Mouse (Mus musculus): ENCODE results near the gene Igsf3.

GRCm38 (mm10) chr3:101355702-101356101 is 21.2 kb upstream of the Igsf3 start:
- TF ChIP-seq ELF1 (IDR thresholded peaks at IDR 0.05; ENCODE audit: low read depth, low read length) (no peak), POLR2A (IDR thresholded peaks at IDR 0.05; ENCODE audit: control insufficient read depth in 1 of 2, insufficient read depth in 1 of 2, low read depth in 1 of 2, low read length in 2 of 2, poor library complexity in 1 of 2) (no peak), EP300 (IDR thresholded peaks at IDR 0.05; ENCODE audit: low read depth in 1 of 2, low read length in 2 of 2) (no peak), NELFE (IDR thresholded peaks at IDR 0.05; ENCODE audit: low read depth, low read length) (no peak)
